Mouse (Mus musculus): ENCODE measurements around the gene Cdc42ep5. TPM values are rescaled to one million over a fixed set of nuclear protein-coding genes. Genes with fewer than 3 reads are reported as not detected.

Cdc42ep5 gene
- polyA plus RNA-seq, 2 experiments from 2014 or later, result not detected

DNA sequence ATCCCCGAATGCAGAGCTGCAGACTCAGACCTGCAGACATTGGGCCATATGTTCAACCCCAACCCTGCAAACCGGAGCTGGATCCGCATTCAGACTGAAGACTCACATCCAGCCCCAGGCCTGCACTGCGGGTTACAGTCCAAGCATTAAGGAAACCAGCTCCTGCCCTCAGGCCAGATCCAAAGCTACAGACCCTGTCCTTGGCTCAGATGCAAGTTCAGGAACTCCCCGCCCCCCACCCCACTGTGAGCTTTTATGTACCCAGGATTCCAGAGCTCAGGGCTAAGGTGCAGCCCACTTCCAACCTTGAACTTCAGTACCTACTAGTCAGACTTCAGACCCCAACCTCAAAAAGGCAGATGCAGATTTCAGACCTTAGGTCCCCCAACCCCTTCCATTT, 39.8 kb downstream of the Cdc42ep5 start:
- ATAC-seq, result no peak

DNA sequence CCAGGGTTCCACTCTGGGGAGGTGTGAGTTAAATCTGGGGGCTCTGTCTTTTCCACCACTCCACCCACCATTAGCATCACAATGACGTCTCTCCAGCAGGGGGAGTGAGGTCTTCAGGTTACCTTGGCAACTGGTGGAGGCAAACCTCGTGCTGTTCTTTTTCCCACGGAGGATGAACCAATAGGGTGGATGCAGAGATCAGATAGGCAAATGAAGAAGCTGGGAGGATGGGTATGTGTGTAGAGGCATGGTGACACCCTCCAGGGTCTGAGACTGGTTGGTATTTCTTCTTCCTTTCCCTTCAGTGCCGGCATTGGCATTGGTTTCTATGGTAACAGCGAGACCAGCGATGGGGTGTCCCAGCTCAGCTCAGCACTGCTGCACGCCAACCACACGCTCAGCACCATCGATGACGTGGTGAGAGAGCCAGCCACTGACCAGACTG, 40.3 kb downstream of the Cdc42ep5 start:
- ATAC-seq, result peak; percentile 95

DNA sequence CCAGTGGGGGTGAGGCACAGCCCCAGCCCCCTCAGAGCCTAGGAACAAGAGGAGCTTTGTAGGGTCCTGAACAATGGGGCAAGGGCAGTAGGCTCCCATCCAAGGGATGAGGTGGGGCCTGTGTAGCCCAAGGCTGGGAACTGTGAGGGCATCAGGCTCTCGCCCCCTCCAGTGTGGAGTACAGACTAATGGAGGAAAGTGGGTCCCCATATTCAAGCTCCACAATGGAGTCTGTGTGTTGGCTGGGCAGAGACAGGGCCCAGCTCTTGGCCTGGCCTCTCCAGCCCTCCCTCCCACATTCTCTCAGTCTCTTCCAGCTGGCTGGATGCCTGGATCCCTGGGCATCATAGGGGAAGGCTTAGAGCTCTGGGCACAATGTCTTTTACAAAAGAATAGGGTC, 40.9 kb downstream of the Cdc42ep5 start:
- no peak for ATAC-seq

DNA sequence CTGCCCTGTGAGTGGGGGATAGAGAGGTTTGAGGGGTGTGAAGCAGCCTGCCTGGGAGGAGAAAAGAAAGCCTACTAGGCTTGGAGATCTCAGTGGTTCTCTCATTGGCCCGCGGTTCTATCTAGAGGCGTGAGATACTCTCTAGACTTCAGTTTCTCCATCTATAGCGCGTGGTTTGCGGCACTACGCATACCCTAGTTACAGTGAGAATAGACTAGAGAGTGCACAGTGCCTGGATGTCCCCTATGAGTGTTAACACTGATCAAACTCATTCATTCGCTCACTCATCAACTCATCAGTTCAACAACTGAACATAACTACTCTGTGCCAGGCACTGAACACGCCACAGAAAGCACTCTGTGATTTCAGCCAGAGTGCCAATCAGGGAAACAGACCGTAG, 41.9 kb downstream of the Cdc42ep5 start:
- ATAC-seq, result no peak

DNA sequence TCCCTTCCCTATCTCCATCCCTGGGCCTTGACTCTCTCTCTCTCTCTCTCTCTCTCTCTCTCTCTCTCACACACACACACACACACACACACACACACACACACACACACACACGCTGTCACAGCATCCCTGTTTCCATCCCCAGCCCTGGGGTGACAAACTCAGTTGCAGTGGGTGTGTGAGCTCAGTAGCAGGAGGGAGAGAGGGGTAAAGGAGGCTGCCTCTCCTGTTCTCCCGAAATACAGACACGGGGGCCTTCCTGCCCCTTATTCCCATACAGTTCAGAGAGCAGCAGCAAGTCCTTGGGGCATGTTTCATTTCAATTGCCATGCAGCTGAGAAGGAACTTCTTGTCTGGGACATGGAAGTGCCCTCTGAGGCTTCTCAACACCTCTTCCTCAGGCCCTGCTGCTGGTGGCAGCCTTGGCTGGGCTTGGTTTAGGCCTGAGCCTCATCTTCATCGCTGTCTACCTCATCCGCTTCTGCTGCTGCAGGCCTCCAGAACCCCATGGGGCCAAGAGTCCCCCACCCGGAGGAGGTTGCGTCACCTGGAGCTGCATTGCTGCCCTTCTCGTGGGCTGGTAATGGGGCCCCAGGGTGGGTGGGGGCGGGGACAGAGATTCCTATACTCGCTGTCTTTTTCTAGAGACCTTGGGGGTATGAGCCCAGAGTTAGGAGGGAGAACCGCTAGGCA, 42.4 kb downstream of the Cdc42ep5 start:
- no peak for ATAC-seq

DNA sequence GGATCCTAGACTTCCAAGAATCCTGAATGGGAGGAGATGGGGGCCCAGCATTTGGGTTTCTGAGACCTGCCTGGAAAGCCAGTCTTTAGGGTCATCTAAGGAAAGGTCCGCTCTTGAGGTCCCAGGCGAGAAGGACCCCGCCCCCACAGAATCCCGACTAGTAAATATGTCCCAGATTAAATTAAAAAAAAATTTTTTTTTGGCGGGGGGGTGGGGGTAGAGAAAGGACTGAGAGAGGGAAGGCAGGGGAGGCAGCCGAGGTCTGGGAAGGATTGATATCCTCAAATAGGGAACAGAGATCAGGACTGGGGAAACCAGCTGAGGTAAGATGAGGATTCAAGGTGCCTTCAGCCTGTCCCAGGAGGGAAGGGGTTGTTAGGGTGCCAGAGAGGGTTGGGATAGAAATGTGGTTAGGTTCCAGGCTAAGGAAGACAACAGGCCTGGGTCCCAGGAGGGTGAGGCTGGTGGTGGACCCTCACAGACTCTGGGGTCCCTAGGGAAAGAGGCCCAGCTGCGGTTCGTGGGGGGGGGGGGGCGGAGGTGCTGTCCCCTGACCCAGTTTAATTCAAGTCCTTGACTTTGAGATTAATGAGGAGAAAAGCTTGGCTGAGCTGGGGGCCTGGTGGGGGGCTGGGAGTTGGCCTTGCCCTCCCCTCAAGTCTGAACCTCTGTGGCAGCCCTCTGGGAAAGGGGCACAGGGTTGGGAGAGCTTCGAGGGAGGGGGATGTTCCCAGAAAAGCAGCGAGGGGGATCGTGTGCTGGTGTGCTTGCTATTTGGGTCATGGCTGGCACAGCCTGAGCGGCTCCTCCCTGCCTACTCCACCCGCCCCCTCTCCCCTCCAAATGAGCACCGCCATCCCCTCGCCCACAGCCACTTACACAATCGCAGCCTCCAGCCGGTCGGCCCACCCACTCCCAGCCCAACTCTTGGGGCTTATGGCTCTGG, 44.4 kb downstream of the Cdc42ep5 start:
- no peak for ATAC-seq

DNA sequence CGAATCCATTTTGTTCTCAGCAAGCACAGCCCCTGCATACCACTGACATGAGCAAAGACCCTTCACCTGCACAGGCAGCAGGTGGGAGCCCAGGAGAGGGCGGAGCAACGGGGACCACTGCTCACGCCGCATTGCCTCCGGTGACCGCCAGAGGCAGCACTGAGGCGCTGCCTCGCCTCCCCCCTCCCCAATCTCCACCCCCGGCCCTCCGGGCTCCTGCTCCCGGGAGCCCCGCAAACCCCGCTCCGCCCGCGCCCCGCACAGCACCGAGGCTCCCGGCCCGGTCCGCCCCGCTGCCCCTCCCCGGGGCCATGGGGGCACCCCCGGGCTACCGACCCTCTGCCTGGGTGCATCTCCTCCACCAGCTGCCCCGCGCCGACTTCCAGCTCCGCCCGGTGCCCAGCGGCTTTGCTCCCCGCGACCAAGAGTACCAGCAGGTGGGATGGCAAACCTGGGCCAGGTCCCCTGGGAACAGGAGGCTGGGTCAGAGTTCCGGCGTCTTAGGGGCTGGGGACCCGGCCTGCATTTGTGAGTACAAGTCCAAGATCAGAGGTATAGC, 45.2 kb downstream of the Cdc42ep5 start, which contains the start of gene Ttyh1:
Gene Ttyh1 (plus strand): TSS at position 65 of the 559 bp plus-strand sequence.
- ATAC-seq, result peak; percentile 22

DNA sequence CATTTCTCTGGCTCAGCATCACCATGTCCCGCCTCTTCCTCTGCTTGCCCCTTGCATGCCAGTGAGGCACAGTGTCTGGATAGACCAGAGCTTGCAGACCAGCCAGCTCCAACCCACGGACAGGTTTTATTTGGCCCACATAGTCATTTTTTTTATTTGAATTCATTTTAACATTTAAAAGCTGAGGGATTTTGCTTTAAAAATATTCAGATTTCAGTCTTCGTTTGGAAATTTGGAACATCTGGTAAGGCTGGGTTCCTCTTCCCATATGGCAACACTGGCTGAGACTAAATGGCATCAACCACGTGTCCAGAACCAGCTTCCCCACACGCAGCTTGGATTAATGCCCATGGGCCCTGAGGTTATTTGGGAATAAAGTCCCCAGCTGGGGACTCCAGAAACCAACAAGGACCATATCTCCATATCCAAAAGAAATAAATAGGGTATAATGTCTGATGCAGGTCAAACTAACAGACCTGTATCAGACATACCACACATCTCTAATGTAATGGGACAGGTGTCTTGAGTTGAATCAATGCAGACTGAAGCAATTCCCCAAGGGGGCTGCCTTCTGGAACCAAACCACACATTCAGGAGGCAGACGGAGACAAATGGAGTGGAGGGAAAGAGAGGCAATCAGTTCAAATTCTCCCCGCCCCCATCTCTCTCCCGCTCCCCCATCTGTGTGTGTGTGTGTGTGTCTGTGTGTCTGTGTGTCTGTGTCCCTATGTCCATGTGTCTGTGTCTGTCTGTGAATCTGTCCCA, 47.4 kb downstream of the Cdc42ep5 start:
- ATAC-seq, result no peak

DNA sequence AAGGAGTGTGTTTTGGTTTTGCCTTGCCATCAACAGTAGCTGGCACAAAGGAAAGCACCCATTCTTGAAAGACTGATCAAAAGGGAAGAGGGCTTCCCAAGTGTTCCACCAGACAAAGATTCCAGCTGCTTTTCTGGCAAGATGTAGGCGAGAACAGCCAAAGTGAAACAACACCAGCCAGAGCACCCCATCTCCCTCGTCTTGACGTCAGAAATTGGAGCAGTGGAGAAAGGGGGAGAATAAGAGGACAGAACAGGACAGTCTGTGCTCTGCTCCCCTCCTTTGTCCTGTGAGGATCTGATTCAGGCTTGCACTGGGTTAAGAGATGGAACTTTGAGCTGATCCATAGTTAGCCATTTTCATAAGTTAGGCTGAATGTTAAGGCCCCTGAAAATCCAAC, 52.9 kb downstream of the Cdc42ep5 start:
- ATAC-seq, result no peak

DNA sequence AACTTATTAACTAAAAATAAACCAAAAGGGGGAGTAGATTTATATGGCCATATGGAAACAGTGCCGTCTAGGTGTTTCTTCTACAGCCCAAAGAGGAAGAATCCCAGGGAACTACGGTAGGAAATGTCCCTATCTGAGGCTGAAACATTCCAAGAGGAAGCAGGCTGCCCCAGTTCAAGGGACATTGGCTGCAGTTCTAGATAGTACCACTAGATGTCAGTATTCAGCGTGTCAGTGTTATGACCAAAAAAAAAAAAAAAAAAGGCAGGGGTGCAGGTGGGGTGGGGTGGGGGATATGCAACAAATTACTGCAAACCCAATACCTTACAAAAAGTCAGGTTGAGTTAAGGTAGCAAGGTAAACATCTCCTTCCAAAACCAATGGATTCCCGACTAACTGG, 61.2 kb downstream of the Cdc42ep5 start:
- ATAC-seq, result peak; percentile 54

Other genes starting within 250 kb of the Cdc42ep5 start
- under 1 TPM in 1 of 2 experiments, not detected in 1; 0.46 TPM for gene Lilra6, start 249.4 kb downstream of the Cdc42ep5 start, polyA plus RNA-seq (2017; shearing (Covaris generic))
- gene Lair1, start 101.7 kb downstream of the Cdc42ep5 start, polyA plus RNA-seq (2017; shearing (Covaris generic)), result 1 to 10 TPM; 4.5 to 6.5 TPM
- under 1 TPM; 0.60 to 0.69 TPM for gene Ttyh1, start 45.5 kb downstream of the Cdc42ep5 start, polyA plus RNA-seq (2017; shearing (Covaris generic))
- gene Leng8, start 27.8 kb downstream of the Cdc42ep5 start, polyA plus RNA-seq (2017; shearing (Covaris generic)), result 10 to 100 TPM; 23.4 to 27.4 TPM
- 10 to 100 TPM in 1 of 2 experiments, 1 to 10 TPM in 1; 7.5 to 12.3 TPM for gene Leng9, start 14.5 kb downstream of the Cdc42ep5 start, polyA plus RNA-seq (2017; shearing (Covaris generic))
- not detected for gene Lilra5, start 72.9 kb upstream of the Cdc42ep5 start, polyA plus RNA-seq (2017; shearing (Covaris generic))
- gene Ncr1, start 172.9 kb upstream of the Cdc42ep5 start, polyA plus RNA-seq (2017; shearing (Covaris generic)), result not detected
- under 1 TPM in 1 of 2 experiments, not detected in 1; 0.12 TPM for gene Gp6, start 232.9 kb upstream of the Cdc42ep5 start, polyA plus RNA-seq (2017; shearing (Covaris generic))

Measured in CD4-positive, CD25-positive, alpha-beta regulatory T cell, adult 4 months (primary cell).